Mouse (Mus musculus) hindbrain, postnatal 0 days (tissue): Measurements from ENCODE around the gene Eif2ak4. TPM values are rescaled to one million over a fixed set of nuclear protein-coding genes. Genes with fewer than 3 reads are reported as not detected.

Source experiments
- ATAC-seq: fragments of 200-750 bp; cut with Nextera tagmentation; 2 replicates; pipeline ENCODE4 v1.8.0; 2017; ENCODE audit warnings: mild to moderate bottlenecking, moderate TSS enrichment, moderate library complexity
- DNase-seq: peaks from one replicate; pipeline ENCODE4 v3.0.0-alpha.2; 2015; ENCODE audit warnings: low spot score
- H3K27ac ChIP-seq: fragments of 300-500 bp; sonication (generic); 2 replicates; pipeline ENCODE4 v1.5.1; 2014; ENCODE audit warnings: mild to moderate bottlenecking
- H3K27me3 ChIP-seq: fragments of 300-500 bp; sonication (generic); 2 replicates; pipeline ENCODE4 v1.6.1; 2014; ENCODE audit warnings: low read length, mixed read lengths; ENCODE audit not compliant: insufficient read depth
- H3K36me3 ChIP-seq: fragments of 300-500 bp; sonication (generic); 2 replicates; pipeline ENCODE4 v1.6.1; 2014; ENCODE audit warnings: low read length, mixed read lengths; ENCODE audit not compliant: insufficient read depth
- H3K4me1 ChIP-seq: fragments of 300-500 bp; sonication (generic); 2 replicates; pipeline ENCODE4 v1.6.1; 2014; ENCODE audit warnings: antibody characterized with exemption, low read length, mixed read lengths; ENCODE audit not compliant: insufficient read depth
- H3K4me2 ChIP-seq: fragments of 300-500 bp; sonication (generic); 2 replicates; pipeline ENCODE4 v1.6.1; 2014; ENCODE audit warnings: low read depth, mild to moderate bottlenecking, low read length, moderate library complexity, mixed read lengths
- H3K4me3 ChIP-seq: fragments of 300-500 bp; sonication (generic); 2 replicates; pipeline ENCODE4 v1.5.1; 2014; ENCODE audit warnings: low read length
- H3K9ac ChIP-seq: fragments of 300-500 bp; sonication (generic); replicated peaks from 2 replicates; pipeline ENCODE4 v1.6.1; 2014; ENCODE audit warnings: mild to moderate bottlenecking, low read length, moderate library complexity, mixed read lengths
- H3K9me3 ChIP-seq: fragments of 300-500 bp; sonication (generic); 2 replicates; pipeline ENCODE4 v1.6.1; 2016; ENCODE audit warnings: low read length, mixed read lengths
- CTCF ChIP-seq: IDR thresholded peaks from 2 replicates; pipeline ENCODE4 v1.5.1; 2016; ENCODE audit warnings: antibody characterized with exemption, control low read depth, low read depth
- WGBS: fragments of 180-500 bp; shearing (Covaris S2); extraction: QIAGEN DNeasy Blood & Tissue Kit; methylation state at CpG from one replicate; pipeline ENCODE4 v1.1.7; 2014; 5-methylcytosine and 5-hydroxymethylcytosine counted together
- polyA plus RNA-seq: library from polyadenylated mRNA; unstranded; fragments of >200 nt; fragmentation: Nextera tagmentation; extraction: Ambion mirVana; gene quantifications from 2 replicates; pipeline ENCODE4 v1.2.1, GENCODE M21; 2015
- total RNA-seq: library from RNA; depleted of rRNA; stranded (reverse); fragments of >200 nt; gene quantifications from 2 replicates; pipeline ENCODE4 v1.2.3, GENCODE M21; 2014

Eif2ak4 gene
- total and polyA plus RNA-seq, 2 experiments from 2014 or later, result 7.1 to 16.3 TPM

GRCm38 (mm10) chr2:118468354-118468753 is 79.9 kb downstream of the Eif2ak4 start:
- Histone ChIP-seq H3K4me3 (no peak overlapping the region), H3K9me3 (no peaks in the 10 kb centered on the region), H3K27ac (no peak overlapping the region), H3K9ac (no peak overlapping the region), H3K4me2 (no peak overlapping the region), H3K27me3 (no peaks in the 10 kb centered on the region), H3K4me1 (no peaks in the 10 kb centered on the region), H3K36me3 (peaks cover 61% of the 10 kb centered on the region)
- no peak for DNase-seq
- no peak for TF ChIP-seq CTCF
- no peak for ATAC-seq

DNA sequence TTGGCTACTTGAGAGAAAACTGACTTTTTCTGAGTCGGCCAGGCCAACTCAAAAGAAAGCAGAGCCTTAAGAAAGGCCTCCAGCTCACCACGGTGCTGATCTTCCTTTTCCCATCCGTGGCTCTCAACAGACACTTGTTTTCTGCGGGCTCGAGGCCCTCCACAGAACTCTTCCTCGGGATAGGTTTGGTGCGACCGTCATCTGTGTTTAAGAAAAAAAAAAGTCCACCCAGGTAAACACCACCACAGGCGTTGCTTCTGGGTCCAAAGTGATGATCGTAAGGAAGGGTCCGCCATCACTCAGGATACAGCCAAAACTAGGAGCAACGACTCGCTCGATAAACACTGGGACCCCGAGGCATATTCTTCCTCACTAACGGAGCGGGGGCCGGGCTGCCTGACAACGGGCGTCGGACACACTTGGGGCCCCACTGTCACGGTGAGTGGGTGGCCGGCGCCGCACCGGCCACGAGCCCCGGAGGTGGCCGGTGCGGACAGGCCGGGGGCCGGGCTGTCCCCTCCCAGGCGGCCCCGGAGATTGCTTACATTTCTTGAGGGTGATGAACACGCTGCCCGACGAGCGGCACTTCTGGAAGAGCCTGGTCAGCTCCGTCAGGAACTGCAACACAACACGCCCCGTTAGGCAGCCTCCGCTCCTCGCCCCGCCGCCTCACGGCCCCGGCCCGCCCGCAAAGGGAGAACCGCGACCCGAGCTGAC is 90.6 kb downstream of the Eif2ak4 start:
- Histone ChIP-seq H3K27me3 (no peaks in the 10 kb centered on the region), H3K4me2 (peak overlapping the region; percentile 89), H3K36me3 (peaks cover 20% of the 10 kb centered on the region; the same call in 1 of the 2 replicates), H3K4me1 (peaks cover 7% of the 10 kb centered on the region), H3K9me3 (no peaks in the 10 kb centered on the region), H3K27ac (peak overlapping the region; percentile 75), H3K4me3 (peak overlapping the region; percentile 53), H3K9ac (peak overlapping the region; percentile 87)
- DNase-seq, result no peak
- no peak; the same call in none of the 2 replicates for ATAC-seq
- WGBS, result 3% methylated on average over 51 of the region's 52 CpGs
- TF ChIP-seq CTCF, result no peak

- peak within 1 kb of the TSS; percentile 53 for H3K4me3 ChIP-seq
- TF ChIP-seq CTCF, result peak; percentile 11; the same call in 1 of the 2 replicates
- peak within 1 kb of the TSS; percentile 87 for H3K9ac ChIP-seq
- H3K4me2 ChIP-seq, result peak within 1 kb of the TSS; percentile 89
- peak within 1 kb of the TSS; percentile 75 for H3K27ac ChIP-seq
- H3K27me3 ChIP-seq, result no peaks in the 10 kb centered on the region
- DNase-seq, result peak; percentile 99
- H3K9me3 ChIP-seq, result no peaks in the 10 kb centered on the region
- peaks cover 7% of the 10 kb centered on the region for H3K4me1 ChIP-seq
- under 1% methylated on average over 35 of the region's 35 CpGs for WGBS
- peaks cover 14% of the 10 kb centered on the region; the same call in 1 of the 2 replicates for H3K36me3 ChIP-seq
- ATAC-seq, result peak; percentile 95
Measured at GRCm38 (mm10) chr2:118479550-118479909, 91.1 kb downstream of the Eif2ak4 start, which contains the start of gene Srp14. TSS of gene Srp14 (minus strand) at chr2:118479711.

- Histone ChIP-seq H3K4me1 (peaks cover 7% of the 10 kb centered on the region), H3K27me3 (no peaks in the 10 kb centered on the region), H3K4me2 (no peak overlapping the region), H3K4me3 (no peak overlapping the region), H3K9me3 (no peaks in the 10 kb centered on the region), H3K9ac (no peak overlapping the region), H3K36me3 (peaks cover 5% of the 10 kb centered on the region; the same call in 1 of the 2 replicates), H3K27ac (no peak overlapping the region)
- ATAC-seq (no peak), DNase-seq (no peak)
- no peak for TF ChIP-seq CTCF
- WGBS, result 95% methylated on average over 7 of the region's 7 CpGs
Measured at GRCm38 (mm10) chr2:118480886-118481285, 92.5 kb downstream of the Eif2ak4 start.

DNA sequence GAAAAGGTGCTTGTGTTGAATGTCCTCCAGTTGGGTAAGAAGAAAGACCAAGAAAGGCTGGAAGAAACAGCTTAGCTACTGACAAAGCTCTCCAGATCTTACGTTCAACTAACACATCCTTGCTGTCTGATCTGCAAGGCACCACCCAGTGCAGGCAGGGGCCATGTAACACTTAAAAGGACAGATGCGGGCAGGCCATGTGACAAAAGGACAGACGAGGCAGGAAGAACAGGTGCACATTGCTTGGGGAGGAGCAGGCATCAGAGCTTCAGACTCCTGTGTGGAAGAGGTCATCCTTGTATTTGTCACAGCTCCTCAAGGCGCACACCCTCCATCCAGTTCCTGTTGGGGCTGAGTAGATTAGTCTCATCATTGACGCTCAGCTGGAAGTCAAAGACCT is 94.6 kb downstream of the Eif2ak4 start:
- 84% methylated on average over 5 of the region's 5 CpGs for WGBS
- no peak for TF ChIP-seq CTCF
- DNase-seq (no peak), ATAC-seq (no peak)
- Histone ChIP-seq H3K9ac (no peak overlapping the region), H3K4me3 (no peak overlapping the region), H3K4me1 (peaks cover 7% of the 10 kb centered on the region), H3K27ac (no peak overlapping the region), H3K9me3 (no peaks in the 10 kb centered on the region), H3K27me3 (0 out of 2 replicates have a peak, but pooled peaks cover 4% of the 10 kb centered on the region), H3K36me3 (no peaks in the 10 kb centered on the region), H3K4me2 (no peak overlapping the region)

- Histone ChIP-seq H3K36me3 (no peaks in the 10 kb centered on the region), H3K4me1 (no peaks in the 10 kb centered on the region), H3K27me3 (0 out of 2 replicates have a peak, but pooled peaks cover 4% of the 10 kb centered on the region), H3K27ac (no peak overlapping the region), H3K9ac (no peak overlapping the region), H3K9me3 (no peaks in the 10 kb centered on the region), H3K4me3 (no peak overlapping the region), H3K4me2 (no peak overlapping the region)
- ATAC-seq (no peak), DNase-seq (no peak)
- WGBS, result 82% methylated on average over 9 of the region's 9 CpGs
- no peak for TF ChIP-seq CTCF
Measured at GRCm38 (mm10) chr2:118484386-118484898, 96.0 kb downstream of the Eif2ak4 start.

- no peak overlapping the region for H3K9ac ChIP-seq
- no peak overlapping the region for H3K4me2 ChIP-seq
- H3K27ac ChIP-seq, result no peak overlapping the region
- H3K36me3 ChIP-seq, result no peaks in the 10 kb centered on the region
- H3K27me3 ChIP-seq, result 0 out of 2 replicates have a peak, but pooled peaks cover 4% of the 10 kb centered on the region
- no peaks in the 10 kb centered on the region for H3K9me3 ChIP-seq
- ATAC-seq (no peak), DNase-seq (no peak)
- 76% methylated on average over 3 of the region's 3 CpGs for WGBS
- TF ChIP-seq CTCF, result no peak
- H3K4me1 ChIP-seq, result no peaks in the 10 kb centered on the region
- H3K4me3 ChIP-seq, result no peak overlapping the region
Measured at GRCm38 (mm10) chr2:118485415-118485814, 97.0 kb downstream of the Eif2ak4 start.
